Mouse (Mus musculus) c-Kit-positive CD71-positive TER-119-positive erythroid progenitor cells, embryonic 14.5 days (primary cell): ENCODE data around the gene Eefsec.

Experiments
- DNase-seq: peaks from one replicate; pipeline ENCODE4 v3.0.0-alpha.2; 2013; ENCODE audit warnings: low spot score

Eefsec gene

DNA sequence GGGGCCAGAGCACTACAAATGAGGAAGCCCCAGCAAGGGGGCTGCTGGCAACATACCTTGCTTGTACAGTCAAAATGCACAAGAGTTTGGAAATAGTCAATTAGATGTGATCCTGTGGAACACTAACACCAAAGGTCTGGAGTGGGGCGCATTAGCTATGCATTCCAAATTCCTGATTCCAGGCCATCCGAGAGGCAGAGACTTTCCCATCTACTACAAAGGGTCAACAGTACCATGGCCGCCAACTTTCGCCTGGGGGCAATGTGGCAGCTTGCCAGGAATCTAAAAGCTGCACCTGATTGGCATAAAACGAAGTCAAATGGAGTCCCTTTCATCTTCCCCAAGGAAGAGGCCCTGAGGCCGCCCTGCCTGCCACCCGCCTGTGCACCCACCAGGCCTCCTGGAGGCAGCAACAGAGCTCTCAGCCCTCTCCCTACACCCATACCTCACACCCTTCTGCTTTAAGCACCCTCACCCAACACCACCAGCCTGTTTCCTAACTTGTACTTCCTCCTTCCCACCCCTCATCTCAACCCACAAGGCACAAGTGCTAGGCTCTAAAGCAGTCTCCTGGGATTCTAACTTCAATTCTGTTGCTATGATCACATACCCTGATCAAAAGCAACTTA, 30.1 kb downstream of the Eefsec start:
- no peak for DNase-seq

GRCm38 (mm10) chr6:88412604-88413003, 33.7 kb downstream of the Eefsec start:
- no peak for DNase-seq

DNA sequence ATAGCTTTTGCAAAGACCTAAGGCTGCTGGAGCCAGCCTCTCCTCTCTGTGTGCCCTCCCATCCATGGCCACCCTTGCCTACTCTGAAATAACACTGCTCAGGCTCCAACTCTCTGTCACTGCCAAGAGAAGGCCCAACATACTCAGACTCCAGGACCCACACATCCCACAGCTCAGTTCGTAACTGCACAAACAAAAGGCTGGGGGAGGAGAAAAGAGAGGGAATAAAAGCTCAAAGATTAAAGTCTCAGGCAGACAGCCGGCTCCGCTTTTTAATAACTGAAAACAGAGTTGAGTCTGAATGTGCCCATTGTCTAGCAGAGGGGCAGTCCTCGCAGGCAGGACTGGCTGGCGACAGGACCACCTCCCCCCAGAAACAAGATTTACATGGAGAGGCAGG, 36.8 kb downstream of the Eefsec start:
- DNase-seq: no peak

DNA sequence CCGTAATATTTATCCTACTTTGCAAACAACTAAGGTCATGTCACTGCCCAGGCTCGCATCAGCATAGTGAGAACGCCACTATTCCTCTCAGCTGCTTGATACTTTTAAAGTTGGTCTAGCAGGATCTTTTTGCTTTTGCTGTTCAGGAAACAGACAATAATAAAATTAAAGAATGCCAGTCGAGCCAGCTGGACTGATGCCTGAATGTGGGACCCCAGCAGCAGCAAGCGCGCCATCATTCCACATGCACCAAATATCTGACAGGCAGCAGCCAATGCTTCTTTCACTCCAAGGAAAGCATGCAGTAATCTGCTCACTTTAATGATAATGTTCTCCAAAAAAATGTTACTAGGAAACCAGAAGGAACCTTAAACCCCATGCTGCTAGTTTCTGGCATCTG, 45.9 kb downstream of the Eefsec start:
- DNase-seq: no peak

- DNase-seq: peak; percentile 6
Observed at GRCm38 (mm10) chr6:88397985-88398384, 48.4 kb downstream of the Eefsec start.

DNA sequence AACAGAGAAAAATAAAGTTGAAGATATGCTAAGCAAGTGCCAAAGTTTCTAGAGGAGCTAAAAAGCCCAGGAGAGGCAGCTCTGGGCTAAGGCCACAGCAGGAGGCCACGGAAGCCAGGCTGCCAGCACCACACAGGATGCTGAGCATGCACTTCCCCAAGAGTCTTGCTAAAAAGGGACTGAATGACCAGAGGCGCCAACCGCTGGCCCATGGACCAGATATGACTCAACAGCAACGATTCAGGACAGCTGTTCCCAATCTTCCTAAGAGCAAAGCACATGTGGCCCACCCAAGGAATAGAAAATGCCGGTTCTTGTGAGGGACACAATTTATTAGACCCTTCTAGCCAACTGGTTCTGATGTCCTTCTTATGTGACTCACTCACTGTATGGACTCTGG, 57.4 kb downstream of the Eefsec start:
- no peak for DNase-seq

DNA sequence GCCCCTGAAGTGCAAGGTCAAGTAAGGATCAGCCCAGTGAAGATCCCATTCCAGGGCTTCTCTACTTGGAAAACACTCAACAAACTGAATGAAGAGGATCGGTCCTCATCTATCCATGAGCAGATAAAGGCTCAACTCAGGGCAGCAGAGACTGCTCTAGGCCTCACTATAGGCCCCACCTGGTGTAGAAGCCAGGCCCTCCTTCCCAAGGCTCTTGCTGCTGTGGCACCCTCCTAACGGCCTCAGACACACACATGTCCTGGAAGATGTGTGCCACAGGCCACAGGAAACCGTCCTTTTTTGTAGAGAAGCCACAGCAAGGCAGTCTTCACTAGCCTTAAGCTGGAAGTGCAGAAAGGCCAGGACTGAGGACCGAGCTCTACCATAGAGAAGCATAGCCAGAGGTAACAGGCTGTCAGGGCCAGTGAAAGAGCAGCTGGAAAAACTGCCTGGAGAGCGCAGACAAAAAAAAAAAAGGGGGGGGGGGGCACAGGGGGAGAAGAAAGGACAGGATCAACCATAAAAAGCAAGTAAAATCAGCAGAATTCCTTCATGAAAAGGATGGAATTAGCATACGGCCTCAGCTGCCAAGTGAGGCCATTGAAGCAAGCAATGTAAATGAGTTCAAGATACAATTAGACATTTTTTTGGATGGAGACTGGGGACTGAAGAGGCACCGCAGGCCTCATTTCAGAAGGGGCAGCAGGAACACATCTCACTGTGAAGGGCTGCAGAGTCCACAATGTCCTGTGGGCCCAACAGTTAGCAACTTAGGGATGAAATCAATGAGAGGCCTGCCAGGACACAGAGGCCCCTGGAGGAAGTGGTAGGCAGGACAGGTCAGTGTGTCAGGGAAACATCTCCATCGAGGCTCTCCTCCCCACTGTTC, 58.3 kb downstream of the Eefsec start:
- no peak for DNase-seq

DNA sequence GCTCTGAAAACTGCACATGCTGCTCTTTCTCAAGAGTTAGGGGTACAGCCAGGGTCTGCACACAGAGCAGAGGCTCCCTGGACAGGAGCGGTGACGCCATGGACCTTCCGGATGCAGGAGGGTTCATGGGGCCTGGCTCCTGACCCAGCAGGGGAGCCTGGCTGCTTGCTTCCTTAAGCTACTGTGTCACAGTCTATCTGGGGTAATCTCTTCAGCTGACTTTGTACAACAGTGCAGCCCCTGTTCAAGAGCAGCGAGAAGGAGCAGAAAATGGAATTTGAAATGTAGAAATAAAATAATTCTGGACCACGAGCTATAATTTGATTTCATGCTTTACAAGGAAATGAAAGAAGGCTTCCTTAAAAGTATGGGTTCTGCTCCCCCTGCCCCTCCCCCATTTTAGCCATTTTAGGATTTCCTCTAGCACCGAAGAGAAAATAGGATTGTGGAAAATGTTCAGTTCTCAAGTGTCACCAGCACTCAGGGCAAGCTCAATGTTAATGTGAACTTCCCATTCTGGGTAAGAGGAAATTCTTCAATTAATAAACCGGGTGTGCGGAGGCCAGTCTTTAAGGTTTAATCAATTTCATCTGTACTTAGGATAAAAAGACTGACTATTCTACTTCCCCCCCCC, 61.8 kb downstream of the Eefsec start:
- DNase-seq: no peak

- DNase-seq: no peak
Observed at GRCm38 (mm10) chr6:88383734-88384133, 62.6 kb downstream of the Eefsec start.

DNA sequence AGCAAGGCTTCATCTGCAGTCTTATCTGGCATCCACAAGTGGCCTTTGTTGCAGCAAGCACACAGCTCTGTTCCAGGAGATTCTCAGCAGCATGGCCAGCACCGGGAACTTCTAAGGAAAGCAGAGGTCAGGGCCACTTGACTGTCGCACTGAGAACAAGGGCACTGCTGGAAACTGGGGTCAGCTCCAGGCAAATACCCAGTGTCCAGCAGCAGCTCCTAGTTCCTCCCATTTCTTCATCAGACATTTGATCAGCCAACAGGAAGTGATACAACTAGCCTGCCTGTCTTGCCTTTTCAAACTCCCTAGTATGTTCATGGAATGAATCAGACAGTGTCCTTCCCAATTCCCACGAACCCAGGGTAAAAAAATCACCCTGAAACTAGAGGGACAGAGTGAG, 66.6 kb downstream of the Eefsec start:
- no peak for DNase-seq

DNA sequence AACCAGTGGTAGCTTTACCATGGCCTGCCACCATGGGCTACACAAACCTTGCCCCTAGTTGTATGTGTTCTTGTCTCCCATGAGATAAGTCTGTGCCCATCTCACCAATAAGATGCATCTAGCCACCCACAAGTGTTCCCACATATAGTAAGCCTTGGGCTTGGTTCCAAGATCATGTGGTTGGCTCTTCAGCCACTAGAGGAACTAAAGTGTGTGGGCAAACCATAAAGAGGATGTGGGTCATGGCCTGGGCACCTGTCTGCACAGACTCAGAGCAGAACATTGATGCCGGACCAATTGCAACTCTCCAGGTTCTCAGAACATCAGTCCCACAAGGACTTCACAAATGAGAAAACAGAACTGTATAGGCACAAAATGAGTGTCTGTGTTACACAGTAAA, 67.5 kb downstream of the Eefsec start:
- no peak for DNase-seq

- DNase-seq: no peak
Observed at GRCm38 (mm10) chr6:88374247-88374646, 72.1 kb downstream of the Eefsec start.

DNA sequence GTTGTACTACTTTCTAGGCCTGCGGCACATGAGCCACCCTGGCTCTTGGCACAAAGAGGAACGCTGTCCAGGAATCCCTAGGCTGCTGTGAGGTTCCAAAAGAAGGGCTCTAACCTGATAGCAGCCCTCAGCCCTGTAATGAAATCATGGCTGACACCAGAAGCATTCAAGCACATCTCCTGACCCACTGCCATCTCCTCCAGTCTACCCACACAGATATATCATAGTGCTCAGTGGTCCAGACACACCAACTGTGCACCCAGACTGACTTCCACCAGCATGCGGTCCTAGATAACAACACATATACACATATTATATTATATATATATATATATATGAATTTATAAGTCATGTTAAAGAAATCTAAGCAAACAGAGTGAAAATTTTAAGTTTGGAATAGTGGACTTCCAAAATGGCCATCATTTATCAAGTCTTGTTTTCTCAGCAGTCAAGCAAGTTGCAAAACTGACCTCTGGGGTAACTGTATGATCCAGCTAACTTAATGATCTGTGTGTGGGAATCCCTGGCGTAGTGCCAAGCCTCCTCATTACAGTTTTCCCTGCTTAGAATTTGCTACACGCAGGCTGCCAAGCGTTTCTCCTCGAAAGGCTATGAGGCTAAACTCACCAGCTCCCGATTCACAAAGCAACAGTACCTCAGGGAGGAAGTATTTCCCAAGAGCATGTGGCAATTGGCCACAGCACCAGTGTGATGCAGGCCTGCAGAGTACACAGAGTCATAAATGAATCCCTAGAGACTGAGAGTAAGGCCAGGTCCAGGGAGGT, 76.3 kb downstream of the Eefsec start:
- DNase-seq: no peak

- no peak for DNase-seq
Observed at GRCm38 (mm10) chr6:88363475-88364012, 82.8 kb downstream of the Eefsec start.

GRCm38 (mm10) chr6:88361096-88361495, 85.2 kb downstream of the Eefsec start:
- DNase-seq: no peak

DNA sequence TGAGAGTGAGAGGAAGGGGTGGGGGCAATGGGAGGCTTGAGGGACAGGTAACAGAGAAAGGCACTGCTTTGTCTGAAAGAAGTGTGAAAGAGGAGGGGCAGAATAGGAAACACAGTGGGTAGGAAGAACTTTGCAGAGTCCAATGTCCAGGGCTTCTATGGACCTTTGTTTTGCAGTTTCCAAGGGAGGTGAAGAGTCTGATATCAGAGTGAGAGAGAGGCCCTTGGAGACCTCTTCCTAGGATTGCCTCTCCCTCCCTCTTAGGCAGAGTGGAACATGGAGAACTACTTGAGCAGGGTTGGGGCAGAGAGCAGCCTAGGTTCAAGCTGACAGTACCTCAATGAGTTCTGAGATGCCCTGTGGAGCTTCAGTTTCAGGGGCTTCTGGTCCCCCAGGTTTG, 88.1 kb downstream of the Eefsec start:
- no peak for DNase-seq

GRCm38 (mm10) chr6:88355866-88356265, 90.5 kb downstream of the Eefsec start:
- DNase-seq: no peak

DNA sequence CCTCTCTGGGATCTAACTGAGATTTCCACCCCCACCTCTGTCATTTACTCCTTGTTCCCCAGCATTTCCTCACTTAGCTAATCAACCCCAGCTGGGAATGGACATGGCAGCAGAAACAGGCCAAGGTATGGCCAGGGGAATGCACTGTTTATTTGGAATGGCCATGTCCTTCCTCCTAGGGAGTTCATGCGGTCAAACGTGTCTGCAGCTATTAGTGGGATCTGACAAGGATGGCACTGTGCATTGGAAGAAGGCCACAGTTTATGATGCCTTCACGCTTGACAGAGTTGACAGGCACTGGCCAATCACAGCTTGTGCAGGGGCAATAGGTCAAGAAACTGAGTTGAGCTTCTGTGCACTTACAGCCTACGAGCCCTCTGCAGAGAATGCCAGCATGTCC, 93.8 kb downstream of the Eefsec start:
- no peak for DNase-seq

GRCm38 (mm10) chr6:88346776-88347175, 99.6 kb downstream of the Eefsec start:
- no peak for DNase-seq

- no peak for DNase-seq
Observed at GRCm38 (mm10) chr6:88345311-88345710, 101.0 kb downstream of the Eefsec start.

GRCm38 (mm10) chr6:88343485-88344450, 102.6 kb downstream of the Eefsec start:
- DNase-seq: no peak
